Mouse (Mus musculus) liver, adult 2 months (tissue): ENCODE data around the gene 4930432K21Rik.

Experiments
- CTCF ChIP-seq: fragments of 200-500 bp; IDR thresholded peaks from 2 replicates; pipeline ENCODE4 v1.5.1; 2011; ENCODE audit warnings: low read depth, low read length, control low read depth
- POLR2A ChIP-seq: fragments of 200-500 bp; IDR thresholded peaks from 2 replicates; pipeline ENCODE4 v1.6.1; 2011; ENCODE audit warnings: low read length, control low read depth; ENCODE audit not compliant: insufficient read depth; ENCODE audit errors: extremely low read depth

GRCm38 (mm10) chr8:84220105-84220504 lies 72.3 kb downstream of the 4930432K21Rik start:
- TF ChIP-seq CTCF = no peak
- TF ChIP-seq POLR2A = no peak
